15 mouse cellular contexts compared by ENCODE assay signal in genomic region chr8:71383860-71384259, GRCm38 (mm10). TPM values are rescaled to one million over a fixed set of nuclear protein-coding genes. Genes with fewer than 3 reads are reported as not detected.
A peak's percentile ranks its signal among the peaks of the same experiment; 100 is the strongest.
DNase-seq lines count a peak whose midpoint lies in the region; ATAC-seq lines count a peak whose summit lies in the region.
"Had no signal": no experiment of that assay in that cellular context is flagged by ENCODE, and none has a peak within 500 bp of the region (broad histone marks: within the 10 kb centered on the region; RNA-seq: fewer than 3 reads in every experiment).

No protein-coding gene starts in this region.

- no peaks in the 10 kb centered on the region for H3K9me3 ChIP-seq in hindbrain, embryonic 10.5 days
- H3K9me3 ChIP-seq in hindbrain, embryonic 16.5 days (ENCODE audit: control insufficient read depth, low read length), result no peaks in the 10 kb centered on the region
- H3K9me3 ChIP-seq in neural tube, embryonic 11.5 days (ENCODE audit: control insufficient read depth, low read length), result no peaks in the 10 kb centered on the region
- no peaks in the 10 kb centered on the region for H3K9me3 ChIP-seq in neural tube, embryonic 15.5 days (replicated peaks)
- H3K9me3 ChIP-seq in liver, embryonic 15.5 days (replicated peaks), result no peaks in the 10 kb centered on the region

- no peak for DNase-seq in hindbrain, embryonic 10.5 days (ENCODE audit: low spot score)
- DNase-seq in neural tube, embryonic 11.5 days (ENCODE audit: low spot score), result no peak
- DNase-seq in spleen, postnatal 4 days (ENCODE audit: low spot score in 2 of 2), result no peak
- DNase-seq in gastrocnemius, postnatal 25 days, result no peak
- DNase-seq in cerebellum, adult 9-10 months, result no peak
- DNase-seq: cerebellum, adult 18-20 months; forebrain, postnatal 0 days; layer of hippocampus, postnatal 36 days had no signal

- ATAC-seq in hindbrain, embryonic 16.5 days, result no peak
- ATAC-seq in neural tube, embryonic 11.5 days (ENCODE audit: insufficient read depth, low FRiP score, low TSS enrichment), result no peak
- no peak for ATAC-seq in neural tube, embryonic 15.5 days (ENCODE audit: low FRiP score)
- no peak for ATAC-seq in liver, embryonic 15.5 days (ENCODE audit: insufficient read depth)
- ATAC-seq: forebrain, postnatal 0 days; midbrain, embryonic 16.5 days had no signal

- WGBS in hindbrain, embryonic 10.5 days, result 32% methylated on average over 3 of the region's 3 CpGs
- WGBS in hindbrain, embryonic 16.5 days, result 43% methylated on average over 3 of the region's 3 CpGs
- 49% methylated on average over 3 of the region's 3 CpGs for WGBS in neural tube, embryonic 11.5 days
- WGBS in neural tube, embryonic 15.5 days, result 60% methylated on average over 3 of the region's 3 CpGs
- WGBS in liver, embryonic 15.5 days (ENCODE audit: insufficient replicate concordance), result 50% methylated on average over 3 of the region's 3 CpGs

- H3K4me3 ChIP-seq in hindbrain, embryonic 10.5 days, result peak overlapping the region; percentile 98
- no peak overlapping the region for H3K4me3 ChIP-seq in hindbrain, embryonic 16.5 days (ENCODE audit: low read length)
- no peak overlapping the region for H3K4me3 ChIP-seq in neural tube, embryonic 11.5 days (ENCODE audit: low read depth, low read length)
- H3K4me3 ChIP-seq in neural tube, embryonic 15.5 days (replicated peaks), result no peak overlapping the region
- no peak overlapping the region for H3K4me3 ChIP-seq in liver, embryonic 15.5 days (replicated peaks)

- no peak overlapping the region for H3K9ac ChIP-seq in hindbrain, embryonic 16.5 days (ENCODE audit: low read depth, low read length)
- peak overlapping the region; percentile 22; the same call in 1 of the 2 replicates for H3K9ac ChIP-seq in neural tube, embryonic 11.5 days (ENCODE audit: low read length)
- H3K9ac ChIP-seq in neural tube, embryonic 15.5 days (replicated peaks), result no peak overlapping the region
- no peak overlapping the region for H3K9ac ChIP-seq in liver, embryonic 15.5 days
- H3K9ac ChIP-seq: forebrain, postnatal 0 days; liver, embryonic 14.5 days had no signal

- H3K36me3 ChIP-seq in hindbrain, embryonic 10.5 days, result peaks cover 2% of the 10 kb centered on the region; the same call in 1 of the 2 replicates
- no peaks in the 10 kb centered on the region for H3K36me3 ChIP-seq in hindbrain, embryonic 16.5 days (ENCODE audit: control insufficient read depth, insufficient read depth, low read length)
- no peaks in the 10 kb centered on the region for H3K36me3 ChIP-seq in neural tube, embryonic 11.5 days (ENCODE audit: control insufficient read depth, insufficient read depth, low read length)
- no peaks in the 10 kb centered on the region for H3K36me3 ChIP-seq in neural tube, embryonic 15.5 days
- no peaks in the 10 kb centered on the region for H3K36me3 ChIP-seq in liver, embryonic 15.5 days (replicated peaks)

- H3K4me2 ChIP-seq in hindbrain, embryonic 16.5 days (ENCODE audit: low read length), result no peak overlapping the region
- no peak overlapping the region for H3K4me2 ChIP-seq in neural tube, embryonic 11.5 days (ENCODE audit: low read depth)
- no peak overlapping the region for H3K4me2 ChIP-seq in neural tube, embryonic 15.5 days
- H3K4me2 ChIP-seq in liver, embryonic 15.5 days, result peak overlapping the region; percentile 79
- H3K4me2 ChIP-seq: hindbrain, embryonic 14.5 days had no signal

- peaks cover 50% of the 10 kb centered on the region for H3K4me1 ChIP-seq in hindbrain, embryonic 10.5 days (replicated peaks)
- H3K4me1 ChIP-seq in hindbrain, embryonic 16.5 days (ENCODE audit: control insufficient read depth, insufficient read depth, low read depth, low read length), result peaks cover 29% of the 10 kb centered on the region
- peaks cover 22% of the 10 kb centered on the region for H3K4me1 ChIP-seq in neural tube, embryonic 11.5 days (ENCODE audit: control insufficient read depth, insufficient read depth, low read length)
- peaks cover 33% of the 10 kb centered on the region for H3K4me1 ChIP-seq in neural tube, embryonic 15.5 days
- H3K4me1 ChIP-seq in liver, embryonic 15.5 days (replicated peaks), result peaks cover 20% of the 10 kb centered on the region

- peak overlapping the region; percentile 99 for H3K27ac ChIP-seq in hindbrain, embryonic 10.5 days
- H3K27ac ChIP-seq in hindbrain, embryonic 16.5 days (ENCODE audit: low read depth, low read length), result no peak overlapping the region
- H3K27ac ChIP-seq in neural tube, embryonic 11.5 days (ENCODE audit: low read depth, low read length), result peak overlapping the region; percentile 54
- H3K27ac ChIP-seq in neural tube, embryonic 15.5 days (replicated peaks), result no peak overlapping the region
- H3K27ac ChIP-seq in liver, embryonic 15.5 days (replicated peaks), result peak overlapping the region; percentile 79
- H3K27ac ChIP-seq: hindbrain, embryonic 14.5 days; liver, embryonic 14.5 days had no signal

- H3K27me3 ChIP-seq in hindbrain, embryonic 10.5 days (ENCODE audit: insufficient read depth, poor library complexity, severe bottlenecking), result no peaks in the 10 kb centered on the region
- no peaks in the 10 kb centered on the region for H3K27me3 ChIP-seq in hindbrain, embryonic 16.5 days (replicated peaks; ENCODE audit: control insufficient read depth, insufficient read depth, low read length)
- no peaks in the 10 kb centered on the region for H3K27me3 ChIP-seq in neural tube, embryonic 11.5 days (ENCODE audit: control insufficient read depth, insufficient read depth, low read length)
- no peaks in the 10 kb centered on the region for H3K27me3 ChIP-seq in neural tube, embryonic 15.5 days (replicated peaks)
- peaks cover 50% of the 10 kb centered on the region for H3K27me3 ChIP-seq in liver, embryonic 15.5 days

RNA-seq across cellular contexts. Expression of gene Nr2f6, which starts 2.1 kb away (rescaled TPM):
- 125 and 139 TPM in 2 replicates for polyA plus RNA-seq in hindbrain, embryonic 10.5 days (2016; fragmentation: Nextera tagmentation; extraction: Ambion mirVana)
- 20.7 and 23.6 TPM in 2 replicates for polyA plus RNA-seq in hindbrain, embryonic 16.5 days (2015; fragmentation: Nextera tagmentation; extraction: Ambion mirVana)
- polyA plus RNA-seq in neural tube, embryonic 11.5 days (2014; fragmentation: Nextera tagmentation; extraction: Ambion mirVana), result 83.4 and 84.0 TPM in 2 replicates
- polyA plus RNA-seq in neural tube, embryonic 15.5 days (2015; fragmentation: Nextera tagmentation; extraction: Ambion mirVana), result 28.6 and 34.9 TPM in 2 replicates
- polyA plus RNA-seq in liver, embryonic 15.5 days (2015; fragmentation: Nextera tagmentation; extraction: Ambion mirVana), result 24.1 and 27.0 TPM in 2 replicates
- 10 to 100 TPM; 21.6 to 21.7 TPM for total RNA-seq in gastrocnemius, postnatal 25 days (2021)

RNA-seq across cellular contexts. Expression of gene Ushbp1, which starts 11.7 kb away (rescaled TPM):
- 5.8 and 7.2 TPM in 2 replicates for polyA plus RNA-seq in hindbrain, embryonic 10.5 days (2016; fragmentation: Nextera tagmentation; extraction: Ambion mirVana)
- polyA plus RNA-seq in hindbrain, embryonic 16.5 days (2015; fragmentation: Nextera tagmentation; extraction: Ambion mirVana), result 7.3 and 9.5 TPM in 2 replicates
- polyA plus RNA-seq in neural tube, embryonic 11.5 days (2014; fragmentation: Nextera tagmentation; extraction: Ambion mirVana), result 3.9 and 4.5 TPM in 2 replicates
- polyA plus RNA-seq in neural tube, embryonic 15.5 days (2015; fragmentation: Nextera tagmentation; extraction: Ambion mirVana), result 7.0 and 9.8 TPM in 2 replicates
- 3.3 and 5.2 TPM in 2 replicates for polyA plus RNA-seq in liver, embryonic 15.5 days (2015; fragmentation: Nextera tagmentation; extraction: Ambion mirVana)
- total RNA-seq in gastrocnemius, postnatal 25 days (2021), result 1 to 10 TPM; 5.5 to 9.9 TPM
- total RNA-seq: granulocyte monocyte progenitor cell, adult 5-6 weeks had no signal

RNA-seq across cellular contexts. Expression of gene Ocel1, which starts 12.8 kb away (rescaled TPM):
- polyA plus RNA-seq in hindbrain, embryonic 10.5 days (2016; fragmentation: Nextera tagmentation; extraction: Ambion mirVana), result 7.5 and 8.1 TPM in 2 replicates
- polyA plus RNA-seq in hindbrain, embryonic 16.5 days (2015; fragmentation: Nextera tagmentation; extraction: Ambion mirVana), result 5.5 and 6.3 TPM in 2 replicates
- 3.4 and 3.8 TPM in 2 replicates for polyA plus RNA-seq in neural tube, embryonic 11.5 days (2014; fragmentation: Nextera tagmentation; extraction: Ambion mirVana)
- 5.6 and 9.2 TPM in 2 replicates for polyA plus RNA-seq in neural tube, embryonic 15.5 days (2015; fragmentation: Nextera tagmentation; extraction: Ambion mirVana)
- 4.6 and 5.2 TPM in 2 replicates for polyA plus RNA-seq in liver, embryonic 15.5 days (2015; fragmentation: Nextera tagmentation; extraction: Ambion mirVana)
- 1 to 10 TPM; 6.9 to 8.0 TPM for total RNA-seq in gastrocnemius, postnatal 25 days (2021)

RNA-seq across cellular contexts. Expression of gene Babam1, which starts 12.8 kb away (rescaled TPM):
- polyA plus RNA-seq in hindbrain, embryonic 10.5 days (2016; fragmentation: Nextera tagmentation; extraction: Ambion mirVana), result 112 and 121 TPM in 2 replicates
- 97.3 and 101 TPM in 2 replicates for polyA plus RNA-seq in hindbrain, embryonic 16.5 days (2015; fragmentation: Nextera tagmentation; extraction: Ambion mirVana)
- 106 and 109 TPM in 2 replicates for polyA plus RNA-seq in neural tube, embryonic 11.5 days (2014; fragmentation: Nextera tagmentation; extraction: Ambion mirVana)
- polyA plus RNA-seq in neural tube, embryonic 15.5 days (2015; fragmentation: Nextera tagmentation; extraction: Ambion mirVana), result 96.0 and 96.1 TPM in 2 replicates
- polyA plus RNA-seq in liver, embryonic 15.5 days (2015; fragmentation: Nextera tagmentation; extraction: Ambion mirVana), result 56.0 and 58.5 TPM in 2 replicates
- total RNA-seq in gastrocnemius, postnatal 25 days (2021), result 10 to 100 TPM; 59.2 to 71.2 TPM

RNA-seq across cellular contexts. Expression of gene Use1, which starts 17.2 kb away (rescaled TPM):
- polyA plus RNA-seq in hindbrain, embryonic 10.5 days (2016; fragmentation: Nextera tagmentation; extraction: Ambion mirVana), result 74.4 and 84.6 TPM in 2 replicates
- polyA plus RNA-seq in hindbrain, embryonic 16.5 days (2015; fragmentation: Nextera tagmentation; extraction: Ambion mirVana), result 115 and 120 TPM in 2 replicates
- polyA plus RNA-seq in neural tube, embryonic 11.5 days (2014; fragmentation: Nextera tagmentation; extraction: Ambion mirVana), result 78.9 and 81.5 TPM in 2 replicates
- polyA plus RNA-seq in neural tube, embryonic 15.5 days (2015; fragmentation: Nextera tagmentation; extraction: Ambion mirVana), result 121 and 122 TPM in 2 replicates
- polyA plus RNA-seq in liver, embryonic 15.5 days (2015; fragmentation: Nextera tagmentation; extraction: Ambion mirVana), result 38.7 and 41.1 TPM in 2 replicates
- total RNA-seq in gastrocnemius, postnatal 25 days (2021), result 10 to 100 TPM; 84.5 to 94.4 TPM

Comparison
In these comparisons a context has a peak if more than half of its experiments do, and no peak if none do; other contexts are left out.
1. H3K27ac ChIP-seq: peak in hindbrain, embryonic 10.5 days (single experiment), neural tube, embryonic 11.5 days (single experiment) and liver, embryonic 15.5 days (single experiment); none in hindbrain, embryonic 16.5 days (single experiment) and neural tube, embryonic 15.5 days (single experiment).